Mouse (Mus musculus) lung, adult 2 months (tissue): ENCODE results near the gene Cwc25.

Experiments
- CTCF ChIP-seq: fragments of 200-500 bp; IDR thresholded peaks from 2 replicates; pipeline ENCODE4 v1.5.1; 2011; ENCODE audit warnings: mild to moderate bottlenecking, low read length, control low read depth; ENCODE audit not compliant: insufficient read depth
- POLR2A ChIP-seq: fragments of 200-500 bp; IDR thresholded peaks from 2 replicates; pipeline ENCODE4 v1.6.1; 2011; ENCODE audit warnings: low read depth, mild to moderate bottlenecking, control low read depth, low read length, borderline replicate concordance; ENCODE audit errors: extremely low read depth

DNA sequence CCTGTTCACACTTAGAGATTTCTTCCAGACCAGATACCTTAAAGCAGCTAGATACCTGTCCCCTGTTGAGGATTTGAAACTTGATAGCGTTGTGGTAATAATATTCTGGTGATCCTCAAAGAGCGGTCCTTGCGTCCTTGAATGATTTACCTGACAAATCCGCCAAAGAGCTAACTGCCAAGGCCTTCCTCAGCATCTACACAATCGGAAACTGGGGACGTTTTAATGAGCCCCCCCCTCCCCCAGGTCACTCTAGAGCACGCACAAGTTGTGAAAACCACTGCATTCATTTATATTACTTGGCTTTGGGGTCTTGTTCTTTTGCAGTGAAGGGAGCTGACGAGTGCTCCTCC, 31.7 kb upstream of the Cwc25 start:
- TF ChIP-seq CTCF = no peak
- no peak for TF ChIP-seq POLR2A
